Mouse (Mus musculus): ENCODE measurements around the gene Trpc2.
A peak's percentile ranks its signal among the peaks of the same experiment; 100 is the strongest.
"Not testable (repeated sequence)": the region's sequence is repeated elsewhere in the genome, so short reads cannot be mapped to it uniquely, and the experiment has no call there.

Gene Trpc2

GRCm38 (mm10) chr7:102082816-102083215, at the start of gene Trpc2:
Gene Trpc2, plus strand, starts transcription at chr7:102083116.
- DNase-seq (ENCODE audit: low spot score), result no peak

GRCm38 (mm10) chr7:102034904-102035303, 48.0 kb upstream of the Trpc2 start:
- no peak for DNase-seq (ENCODE audit: low spot score)

- DNase-seq (ENCODE audit: low spot score), result no peak
Observed at GRCm38 (mm10) chr7:102035534-102035933, 47.4 kb upstream of the Trpc2 start.

- DNase-seq (ENCODE audit: low spot score), result no peak
Observed at GRCm38 (mm10) chr7:102037318-102037717, 45.6 kb upstream of the Trpc2 start.

- DNase-seq (ENCODE audit: low spot score), result peak; percentile 49
Observed at GRCm38 (mm10) chr7:102042314-102042713, 40.6 kb upstream of the Trpc2 start.

GRCm38 (mm10) chr7:102048524-102048923, 34.4 kb upstream of the Trpc2 start:
- DNase-seq (ENCODE audit: low spot score), result not testable (repeated sequence)

- no peak for DNase-seq (ENCODE audit: low spot score)
Observed at GRCm38 (mm10) chr7:102061353-102061752, 21.6 kb upstream of the Trpc2 start.

- no peak for DNase-seq (ENCODE audit: low spot score)
Observed at GRCm38 (mm10) chr7:102062203-102062602, 20.7 kb upstream of the Trpc2 start.

GRCm38 (mm10) chr7:102063891-102064290, 19.0 kb upstream of the Trpc2 start:
- no peak for DNase-seq (ENCODE audit: low spot score)

GRCm38 (mm10) chr7:102064655-102065045, 18.3 kb upstream of the Trpc2 start:
- no peak for DNase-seq (ENCODE audit: low spot score)

- peak; percentile 92 for DNase-seq (ENCODE audit: low spot score)
Observed at GRCm38 (mm10) chr7:102065046-102065891, 17.6 kb upstream of the Trpc2 start, which contains the start of the genes Rnf121, Xndc1 and Xntrpc. Gene Rnf121, minus strand, starts transcription at chr7:102065469. Gene Xndc1, plus strand, starts transcription at chr7:102065511. Gene Xntrpc, plus strand, starts transcription at chr7:102065713.

GRCm38 (mm10) chr7:102066363-102066762, 16.6 kb upstream of the Trpc2 start:
- DNase-seq (ENCODE audit: low spot score), result no peak

- DNase-seq (ENCODE audit: low spot score), result peak; percentile 18
Observed at GRCm38 (mm10) chr7:102076714-102077296, 6.1 kb upstream of the Trpc2 start.

- peak; percentile 30 for DNase-seq (ENCODE audit: low spot score)
Observed at GRCm38 (mm10) chr7:102078517-102078916, 4.4 kb upstream of the Trpc2 start.

- DNase-seq (ENCODE audit: low spot score), result no peak
Observed at GRCm38 (mm10) chr7:102080311-102080710, 2.6 kb upstream of the Trpc2 start.

GRCm38 (mm10) chr7:102081784-102082183, 1.1 kb upstream of the Trpc2 start:
- DNase-seq (ENCODE audit: low spot score), result no peak

- DNase-seq (ENCODE audit: low spot score), result no peak
Observed at GRCm38 (mm10) chr7:102084041-102084696, 1.3 kb downstream of the Trpc2 start.

GRCm38 (mm10) chr7:102087336-102087735, 4.4 kb downstream of the Trpc2 start:
- DNase-seq (ENCODE audit: low spot score), result no peak

GRCm38 (mm10) chr7:102099760-102100661, 17.1 kb downstream of the Trpc2 start:
- DNase-seq (ENCODE audit: low spot score), result peak; percentile 55

GRCm38 (mm10) chr7:102100868-102101267, 18.0 kb downstream of the Trpc2 start:
- no peak for DNase-seq (ENCODE audit: low spot score)

- DNase-seq (ENCODE audit: low spot score), result no peak
Observed at GRCm38 (mm10) chr7:102101487-102101886, 18.6 kb downstream of the Trpc2 start, which contains the start of gene Art1. Gene Art1, plus strand, starts transcription at chr7:102101743.

GRCm38 (mm10) chr7:102102241-102102640, 19.3 kb downstream of the Trpc2 start:
- no peak for DNase-seq (ENCODE audit: low spot score)
